Mouse (Mus musculus) ovary, postnatal 36 days (tissue): ENCODE data around the gene Mars.

Source experiments
- DNase-seq: peaks from one replicate; pipeline ENCODE4 v3.0.0; 2022; ENCODE audit warnings: low spot score, mixed read lengths

Mars gene

GRCm38 (mm10) chr10:127261706-127262547, 49.7 kb downstream of the Mars start:
- DNase-seq = no peak

GRCm38 (mm10) chr10:127258489-127258888, 53.1 kb downstream of the Mars start:
- DNase-seq = no peak

GRCm38 (mm10) chr10:127257790-127258189, 53.8 kb downstream of the Mars start:
- DNase-seq = no peak

GRCm38 (mm10) chr10:127255625-127256345, 55.8 kb downstream of the Mars start:
- peak; percentile 65 for DNase-seq

GRCm38 (mm10) chr10:127250810-127251209, 60.8 kb downstream of the Mars start:
- DNase-seq = no peak
